Mouse (Mus musculus) liver, embryonic 14.5 days (tissue): Measurements from ENCODE around the gene 4930430F08Rik.

Experiments used
- CTCF ChIP-seq: IDR thresholded peaks from 2 replicates; pipeline ENCODE4 v1.5.1; 2016; ENCODE audit warnings: antibody characterized with exemption, low read depth, control low read depth
- EP300 ChIP-seq: IDR thresholded peaks from 2 replicates; pipeline ENCODE4 v1.6.1; 2016; ENCODE audit warnings: antibody characterized with exemption, low read depth

DNA sequence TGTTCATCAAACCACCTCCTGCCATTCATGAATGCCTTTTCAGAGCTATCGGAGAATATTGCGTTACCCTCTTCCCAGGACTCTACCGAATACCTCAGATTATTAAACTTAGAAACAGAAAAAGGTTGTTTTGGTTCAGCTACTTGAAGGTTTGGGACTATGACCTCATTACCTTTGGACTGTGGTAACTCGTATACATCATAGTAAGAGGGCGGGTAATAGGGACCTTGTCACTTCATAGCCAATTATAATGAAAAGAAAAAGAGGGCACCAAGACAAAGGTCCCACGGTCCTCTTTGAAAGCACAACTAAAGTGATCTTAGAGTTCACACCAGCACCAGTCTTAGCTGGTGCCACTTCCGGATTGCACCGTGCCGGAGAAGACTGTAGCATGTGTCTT is 67.9 kb downstream of the 4930430F08Rik start:
- TF ChIP-seq CTCF, result no peak
- no peak for TF ChIP-seq EP300
